Mouse (Mus musculus): ENCODE measurements around the gene Tbxa2r.

GRCm38 (mm10) chr10:81323141-81323775, 5.3 kb upstream of the Tbxa2r start:
- TF ChIP-seq CTCF (conservative IDR thresholded peaks at IDR 0.05 in 1 of 2, IDR thresholded peaks at IDR 0.05 in 1 of 2; ENCODE audit: low read depth in 2 of 2, low read length in 2 of 2) (no peak), CHD1 (IDR thresholded peaks at IDR 0.05; ENCODE audit: low read depth, low read length) (no peak), SMC3 (IDR thresholded peaks at IDR 0.05; ENCODE audit: low read depth, low read length) (no peak), POLR2A (IDR thresholded peaks at IDR 0.05; ENCODE audit: low read depth, low read length) (no peak), ZC3H11A (IDR thresholded peaks at IDR 0.05; ENCODE audit: low read depth, low read length) (no peak), EP300 (IDR thresholded peaks at IDR 0.05; ENCODE audit: low read length) (no peak), JUND (conservative IDR thresholded peaks at IDR 0.05; ENCODE audit: low read depth, low read length) (no peak), NELFE (IDR thresholded peaks at IDR 0.05; ENCODE audit: low read depth, low read length) (no peak), TCF12 (IDR thresholded peaks at IDR 0.05; ENCODE audit: low read depth, low read length) (no peak)
